Mouse (Mus musculus) embryonic fibroblast, embryonic 13.5 days (primary cell): Measurements from ENCODE around the gene Polr1a.

Source experiments
- CTCF ChIP-seq: IDR thresholded peaks from 2 replicates; pipeline ENCODE4 v1.5.1; 2011; ENCODE audit warnings: mild to moderate bottlenecking, control low read depth, low read length, moderate library complexity, borderline replicate concordance; ENCODE audit not compliant: insufficient read depth
- POLR2A ChIP-seq: IDR thresholded peaks from 2 replicates; pipeline ENCODE4 v1.6.1; 2011; ENCODE audit warnings: low read depth, mild to moderate bottlenecking, control low read depth, low read length, moderate library complexity

DNA sequence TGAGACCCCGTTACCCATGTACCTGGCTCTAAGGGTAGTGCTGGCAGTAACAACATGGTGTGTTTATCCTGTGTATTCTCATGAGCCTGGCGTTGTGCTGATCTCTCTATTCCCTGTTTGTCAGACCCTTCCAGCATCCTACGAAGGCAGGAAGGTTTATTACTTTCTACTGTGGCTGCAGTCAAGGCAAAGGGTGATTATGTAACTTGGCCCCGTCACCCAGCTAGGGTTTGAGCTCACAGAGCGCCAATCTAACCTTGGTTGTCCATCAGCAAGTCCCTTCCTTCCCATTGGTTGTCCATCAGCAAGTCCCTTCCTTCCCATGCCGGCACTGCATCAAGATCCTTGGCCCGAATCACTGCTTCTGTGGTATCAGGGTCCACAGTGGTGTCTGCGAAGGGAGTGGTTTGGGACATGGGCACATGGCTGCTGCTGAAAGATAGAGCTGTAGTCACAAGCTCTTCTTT, 81.6 kb downstream of the Polr1a start:
- no peak for TF ChIP-seq POLR2A
- TF ChIP-seq CTCF: no peak
